Mouse (Mus musculus) E14TG2a.4 (cell line): ENCODE measurements at regions not wholly inside any gene's neighbourhood (a gene's known extent, or its start where the extent isn't known, plus 50 kb on each side); places are given as distances from the start of the nearest gene placed in this dataset.

Experiments
- H3K27me3 ChIP-seq: 2 replicates; pipeline ENCODE4 v1.6.1; 2014; ENCODE audit warnings: low read length, control low read depth; ENCODE audit not compliant: insufficient read depth
- H3K36me3 ChIP-seq: 2 replicates; pipeline ENCODE4 v1.6.1; 2014; ENCODE audit warnings: low read length, control low read depth; ENCODE audit not compliant: insufficient read depth
- H3K4me1 ChIP-seq: replicated peaks from 2 replicates; pipeline ENCODE4 v1.6.1; 2014; ENCODE audit warnings: low read depth, low read length, control low read depth
- H3K4me3 ChIP-seq: replicated peaks from 2 replicates; pipeline ENCODE4 v1.5.1; 2014; ENCODE audit warnings: mild to moderate bottlenecking, low read length
- H3K9me3 ChIP-seq: 2 replicates; pipeline ENCODE4 v1.6.1; 2014; ENCODE audit warnings: low read length, control low read depth
- CTCF ChIP-seq: conservative IDR thresholded peaks from 2 replicates; pipeline ENCODE4 v1.5.1; 2014; ENCODE audit warnings: low read length
- NANOG ChIP-seq: IDR thresholded peaks from 2 replicates; pipeline ENCODE4 v1.6.1; 2014; ENCODE audit warnings: borderline replicate concordance, low read length, mixed read lengths
- POU5F1 ChIP-seq: IDR thresholded peaks from 2 replicates; pipeline ENCODE4 v1.6.1; 2014; ENCODE audit warnings: low read length, borderline replicate concordance

GRCm38 (mm10) chr2:48123662-48124061, 690.2 kb upstream of the Acvr2a start:
- Histone ChIP-seq H3K36me3 (no peaks in the 10 kb centered on the region), H3K4me3 (no peak overlapping the region), H3K27me3 (no peaks in the 10 kb centered on the region), H3K4me1 (no peaks in the 10 kb centered on the region), H3K9me3 (no peaks in the 10 kb centered on the region)
- TF ChIP-seq POU5F1: no peak
- no peak for TF ChIP-seq CTCF
- no peak for TF ChIP-seq NANOG

GRCm38 (mm10) chr2:48138051-48138611, 675.8 kb upstream of the Acvr2a start:
- no peaks in the 10 kb centered on the region for H3K36me3 ChIP-seq
- no peaks in the 10 kb centered on the region for H3K4me1 ChIP-seq
- no peaks in the 10 kb centered on the region for H3K27me3 ChIP-seq
- no peaks in the 10 kb centered on the region for H3K9me3 ChIP-seq
- no peak overlapping the region for H3K4me3 ChIP-seq
- TF ChIP-seq CTCF (no peak), POU5F1 (no peak), NANOG (no peak)

- TF ChIP-seq POU5F1: no peak
- TF ChIP-seq CTCF: no peak
- no peak for TF ChIP-seq NANOG
- Histone ChIP-seq H3K27me3 (no peaks in the 10 kb centered on the region), H3K36me3 (no peaks in the 10 kb centered on the region), H3K9me3 (no peaks in the 10 kb centered on the region), H3K4me1 (no peaks in the 10 kb centered on the region), H3K4me3 (no peak overlapping the region)
Measured at GRCm38 (mm10) chr2:48141281-48141680, 672.6 kb upstream of the Acvr2a start.

GRCm38 (mm10) chr2:48154706-48155105, 659.2 kb upstream of the Acvr2a start:
- no peaks in the 10 kb centered on the region for H3K27me3 ChIP-seq
- no peaks in the 10 kb centered on the region for H3K4me1 ChIP-seq
- no peaks in the 10 kb centered on the region for H3K9me3 ChIP-seq
- no peak overlapping the region for H3K4me3 ChIP-seq
- no peak for TF ChIP-seq CTCF
- no peak for TF ChIP-seq POU5F1
- no peak for TF ChIP-seq NANOG
- no peaks in the 10 kb centered on the region for H3K36me3 ChIP-seq

- H3K27me3 ChIP-seq: no peaks in the 10 kb centered on the region
- TF ChIP-seq POU5F1: no peak
- TF ChIP-seq NANOG: no peak
- TF ChIP-seq CTCF: no peak
- no peaks in the 10 kb centered on the region for H3K36me3 ChIP-seq
- no peaks in the 10 kb centered on the region for H3K4me1 ChIP-seq
- H3K4me3 ChIP-seq: no peak overlapping the region
- H3K9me3 ChIP-seq: no peaks in the 10 kb centered on the region
Measured at GRCm38 (mm10) chr2:48172626-48173025, 641.3 kb upstream of the Acvr2a start.

GRCm38 (mm10) chr2:48186161-48186560, 627.7 kb upstream of the Acvr2a start:
- Histone ChIP-seq H3K9me3 (no peaks in the 10 kb centered on the region), H3K4me1 (no peaks in the 10 kb centered on the region), H3K36me3 (no peaks in the 10 kb centered on the region), H3K4me3 (no peak overlapping the region), H3K27me3 (no peaks in the 10 kb centered on the region)
- no peak for TF ChIP-seq NANOG
- no peak for TF ChIP-seq CTCF
- TF ChIP-seq POU5F1: no peak

- Histone ChIP-seq H3K36me3 (no peaks in the 10 kb centered on the region), H3K4me1 (no peaks in the 10 kb centered on the region), H3K27me3 (no peaks in the 10 kb centered on the region), H3K9me3 (no peaks in the 10 kb centered on the region), H3K4me3 (no peak overlapping the region)
- TF ChIP-seq POU5F1 (no peak), CTCF (no peak), NANOG (no peak)
Measured at GRCm38 (mm10) chr2:48186609-48187008, 627.3 kb upstream of the Acvr2a start.

GRCm38 (mm10) chr2:48211804-48212203, 602.1 kb upstream of the Acvr2a start:
- TF ChIP-seq POU5F1 (no peak), CTCF (no peak), NANOG (no peak)
- H3K4me1 ChIP-seq: no peaks in the 10 kb centered on the region
- H3K9me3 ChIP-seq: no peaks in the 10 kb centered on the region
- no peak overlapping the region for H3K4me3 ChIP-seq
- H3K27me3 ChIP-seq: no peaks in the 10 kb centered on the region
- no peaks in the 10 kb centered on the region for H3K36me3 ChIP-seq

GRCm38 (mm10) chr2:48220771-48221170, 593.1 kb upstream of the Acvr2a start:
- Histone ChIP-seq H3K4me1 (no peaks in the 10 kb centered on the region), H3K36me3 (no peaks in the 10 kb centered on the region), H3K27me3 (no peaks in the 10 kb centered on the region), H3K9me3 (no peaks in the 10 kb centered on the region), H3K4me3 (no peak overlapping the region)
- TF ChIP-seq POU5F1 (no peak), NANOG (no peak), CTCF (no peak)
